ENCODE assay signal across 8 mouse cellular contexts in the genomic region with DNA sequence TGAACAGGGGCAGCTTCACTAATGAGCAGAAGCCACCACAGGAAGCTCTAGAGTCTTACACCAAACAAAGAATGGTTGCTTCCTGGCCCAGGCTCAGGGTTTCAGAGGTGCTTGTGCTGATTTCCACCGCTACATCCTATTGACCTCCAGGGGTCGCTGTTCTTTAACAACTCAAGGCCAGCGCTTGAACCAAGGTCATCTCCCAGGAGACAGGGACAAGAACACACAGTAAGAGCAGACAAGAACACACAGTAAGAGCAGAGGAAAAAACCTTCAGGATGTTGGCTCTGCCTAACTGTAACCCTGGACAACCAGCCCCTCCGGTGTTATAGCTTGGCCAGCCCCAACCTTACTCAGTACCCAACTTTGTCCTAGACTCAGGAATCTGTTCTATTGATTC. TPM values are rescaled to one million over a fixed set of nuclear protein-coding genes. Genes with fewer than 3 reads are reported as not detected.
DNase-seq lines count a peak whose midpoint lies in the region; ATAC-seq lines count a peak whose summit lies in the region.

No protein-coding gene starts in this region.

- peak; percentile 99 for DNase-seq in R1 (ENCODE audit: low read depth, low spot score)
- peak; percentile 66 for DNase-seq in cerebellum, adult 9-10 months
- peak; percentile 47 to 70 for DNase-seq in frontal cortex, adult 2 months (ENCODE audit: extremely low spot score in 1 of 2, low spot score in 1 of 2)
- peak; percentile 81 for DNase-seq in layer of hippocampus, adult 9-11 months
- peak; percentile 74 for DNase-seq in lung, postnatal 14 days
- peak; percentile 63 for DNase-seq in retina, postnatal 7 days (ENCODE audit: low read depth, low spot score)
- peak; percentile 72 for DNase-seq in thymus, postnatal 4 days

- ATAC-seq in hindbrain, embryonic 12.5 days (ENCODE audit: low FRiP score), result 0 out of 2 replicates have a peak, but pooled peaks have one; percentile 46

- H3K4me2 ChIP-seq in hindbrain, embryonic 12.5 days (replicated peaks), result no peak overlapping the region

- H3K4me1 ChIP-seq in hindbrain, embryonic 12.5 days, result peaks cover 17% of the 10 kb centered on the region

- no peaks in the 10 kb centered on the region for H3K27me3 ChIP-seq in hindbrain, embryonic 12.5 days

- WGBS in hindbrain, embryonic 12.5 days, result 6% methylated on average over 4 of the region's 4 CpGs

- no peaks in the 10 kb centered on the region for H3K9me3 ChIP-seq in hindbrain, embryonic 12.5 days (replicated peaks)

- H3K36me3 ChIP-seq in hindbrain, embryonic 12.5 days, result peaks cover 31% of the 10 kb centered on the region

- 0 out of 2 replicates have a peak overlapping the region, but pooled peaks have one; percentile 14 for H3K27ac ChIP-seq in hindbrain, embryonic 12.5 days

- no peak overlapping the region for H3K4me3 ChIP-seq in hindbrain, embryonic 12.5 days

- H3K9ac ChIP-seq in hindbrain, embryonic 12.5 days, result no peak overlapping the region

RNA-seq across cellular contexts. Expression of gene Pstpip1, which starts 14.5 kb away (rescaled TPM):
- 4.5 and 6.0 TPM in 2 replicates for polyA plus RNA-seq in frontal cortex, adult 2 months (2012; rRNA removed)
- polyA plus RNA-seq in hindbrain, embryonic 12.5 days (2016; fragmentation: Nextera tagmentation; extraction: Ambion mirVana), result 0.57 and 0.88 TPM in 2 replicates

RNA-seq across cellular contexts. Expression of gene Rcn2, which starts 33.6 kb away (rescaled TPM):
- polyA plus RNA-seq in frontal cortex, adult 2 months (2012; rRNA removed), result 192 and 209 TPM in 2 replicates
- polyA plus RNA-seq in hindbrain, embryonic 12.5 days (2016; fragmentation: Nextera tagmentation; extraction: Ambion mirVana), result 345 and 362 TPM in 2 replicates
